Mouse (Mus musculus): ENCODE results near the gene Sh3gl2.

The Sh3gl2 gene

GRCm38 (mm10) chr4:85305912-85306573, 101.1 kb downstream of the Sh3gl2 start:
- DNase-seq (ENCODE audit: low spot score): no peak

- DNase-seq (ENCODE audit: low spot score): no peak
These were observed 114.2 kb downstream of the Sh3gl2 start for GRCm38 (mm10) chr4:85319092-85319491.

- no peak for DNase-seq (ENCODE audit: low spot score)
These were observed 120.5 kb downstream of the Sh3gl2 start for GRCm38 (mm10) chr4:85325454-85325853.

DNA sequence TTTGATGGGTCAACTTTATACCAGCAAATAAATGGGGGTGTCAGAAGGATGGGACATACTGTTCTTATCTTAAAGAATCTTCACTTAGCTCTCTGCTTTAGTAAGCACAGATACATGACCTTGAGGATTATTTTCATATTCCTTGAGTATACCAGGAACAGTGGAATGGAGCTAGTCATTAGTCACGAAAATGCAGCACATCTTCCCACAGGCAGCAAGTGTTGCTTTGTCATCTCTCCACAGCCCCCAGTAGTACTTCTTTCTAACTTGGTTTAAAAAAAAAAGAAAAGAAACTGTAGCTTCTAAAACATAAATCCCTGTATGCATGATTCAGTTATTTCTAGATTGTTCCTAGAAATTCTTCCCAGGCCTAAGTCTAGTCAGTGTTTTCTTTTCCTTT, 121.1 kb downstream of the Sh3gl2 start:
- DNase-seq (ENCODE audit: low spot score): no peak

- no peak for DNase-seq (ENCODE audit: low spot score)
These were observed 129.8 kb downstream of the Sh3gl2 start for GRCm38 (mm10) chr4:85334688-85335200.

GRCm38 (mm10) chr4:85336356-85336755, 131.4 kb downstream of the Sh3gl2 start:
- no peak for DNase-seq (ENCODE audit: low spot score)

- DNase-seq (ENCODE audit: low spot score): no peak
These were observed 134.2 kb downstream of the Sh3gl2 start for GRCm38 (mm10) chr4:85339126-85339525.

GRCm38 (mm10) chr4:85340686-85341085, 135.8 kb downstream of the Sh3gl2 start:
- no peak for DNase-seq (ENCODE audit: low spot score)

- no peak for DNase-seq (ENCODE audit: low spot score)
These were observed 141.0 kb downstream of the Sh3gl2 start for GRCm38 (mm10) chr4:85345911-85346310.

DNA sequence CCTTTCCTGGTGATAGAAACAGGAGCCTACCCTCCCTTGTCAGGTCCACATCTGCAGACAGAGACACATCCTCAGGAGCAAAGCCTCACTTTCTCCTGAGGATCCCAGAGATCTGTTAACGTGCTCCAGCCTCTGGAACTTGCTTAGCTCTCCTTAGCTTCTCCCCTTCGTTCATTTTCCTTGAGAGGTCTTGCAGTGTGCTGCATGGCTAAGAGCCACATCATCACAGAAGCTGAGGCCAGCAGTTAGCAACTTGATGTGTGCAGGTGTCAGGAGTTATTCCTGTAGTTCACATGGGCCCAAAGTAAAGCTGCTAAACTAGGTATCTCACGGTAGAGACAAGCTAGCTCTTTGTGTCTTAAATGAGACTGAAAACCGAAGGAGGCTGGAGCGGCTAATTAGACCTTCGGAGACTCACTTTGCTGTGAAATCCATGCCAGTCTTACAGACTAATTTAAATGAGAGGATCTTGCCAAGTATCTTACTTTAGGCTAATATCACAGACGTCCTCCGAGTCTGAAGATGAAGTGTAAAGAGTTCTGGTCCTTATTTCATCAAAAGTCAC, 143.2 kb downstream of the Sh3gl2 start:
- DNase-seq (ENCODE audit: low spot score): no peak

DNA sequence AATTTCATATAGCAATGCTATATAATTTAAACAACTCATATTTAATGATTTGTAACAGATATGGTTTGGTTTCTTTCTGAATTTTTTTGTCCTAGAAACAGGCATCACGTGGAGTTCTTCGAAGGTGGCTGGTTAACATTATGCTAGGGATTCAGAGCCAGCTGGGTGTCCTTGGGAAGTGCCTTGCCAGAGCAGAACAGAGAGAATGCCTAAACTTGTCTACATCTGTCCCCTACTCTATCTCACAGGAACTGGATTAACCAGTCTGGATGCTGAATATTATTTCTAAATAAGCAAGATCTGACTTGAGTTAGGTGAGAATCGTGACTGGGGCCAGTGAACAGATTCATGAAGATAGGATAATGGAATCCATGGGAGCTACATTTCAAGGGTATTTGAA, 157.7 kb downstream of the Sh3gl2 start:
- DNase-seq (ENCODE audit: low spot score): no peak

- no peak for DNase-seq (ENCODE audit: low spot score)
These were observed 158.3 kb downstream of the Sh3gl2 start for GRCm38 (mm10) chr4:85363205-85363604.

- DNase-seq (ENCODE audit: low spot score): no peak
These were observed 166.1 kb downstream of the Sh3gl2 start for GRCm38 (mm10) chr4:85371036-85371435.

DNA sequence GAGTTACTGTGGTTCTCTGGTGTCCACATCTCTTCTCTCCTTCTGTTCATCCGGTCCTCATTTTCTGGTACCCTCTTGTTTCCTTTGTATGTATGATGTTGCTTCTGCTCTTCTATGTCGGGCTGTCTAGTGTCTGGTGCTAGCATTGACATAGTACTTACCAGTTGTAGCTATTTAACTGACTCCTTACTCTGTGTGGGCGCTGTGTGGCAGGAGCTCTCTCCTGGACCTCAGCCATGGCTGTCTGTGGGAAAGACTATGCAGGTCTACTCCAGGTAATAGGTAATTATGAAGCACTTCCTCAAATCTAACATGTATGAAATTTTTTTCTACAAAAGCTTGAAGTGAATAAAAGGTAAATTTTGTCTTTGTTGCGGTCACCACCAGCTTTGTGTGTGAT, 169.9 kb downstream of the Sh3gl2 start:
- no peak for DNase-seq (ENCODE audit: low spot score)

DNA sequence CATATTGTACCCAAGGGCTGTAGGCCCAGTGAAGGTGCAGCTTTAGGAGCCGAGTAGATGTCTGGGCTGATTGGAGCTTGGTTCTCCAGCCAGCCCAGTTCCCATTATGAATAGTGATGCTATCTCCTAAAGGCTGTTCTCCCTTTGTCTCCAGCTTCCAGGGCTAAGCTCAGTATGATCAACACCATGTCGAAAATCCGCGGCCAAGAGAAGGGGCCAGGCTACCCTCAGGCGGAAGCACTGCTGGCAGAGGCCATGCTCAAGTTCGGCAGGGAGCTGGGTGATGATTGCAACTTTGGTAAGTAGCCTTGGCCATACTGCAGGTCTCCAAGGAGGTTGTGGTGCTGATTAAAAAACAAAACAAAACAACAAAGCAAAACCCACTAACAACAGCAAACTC, 171.3 kb downstream of the Sh3gl2 start:
- DNase-seq (ENCODE audit: low spot score): no peak

- DNase-seq (ENCODE audit: low spot score): no peak
These were observed 171.7 kb downstream of the Sh3gl2 start for GRCm38 (mm10) chr4:85376610-85377009.

- DNase-seq (ENCODE audit: low spot score): no peak
These were observed 180.3 kb downstream of the Sh3gl2 start for GRCm38 (mm10) chr4:85385241-85385640.

- DNase-seq (ENCODE audit: low spot score): no peak
These were observed 182.8 kb downstream of the Sh3gl2 start for GRCm38 (mm10) chr4:85387676-85388075.

- no peak for DNase-seq (ENCODE audit: low spot score)
These were observed 186.9 kb downstream of the Sh3gl2 start for GRCm38 (mm10) chr4:85391795-85392194.

DNA sequence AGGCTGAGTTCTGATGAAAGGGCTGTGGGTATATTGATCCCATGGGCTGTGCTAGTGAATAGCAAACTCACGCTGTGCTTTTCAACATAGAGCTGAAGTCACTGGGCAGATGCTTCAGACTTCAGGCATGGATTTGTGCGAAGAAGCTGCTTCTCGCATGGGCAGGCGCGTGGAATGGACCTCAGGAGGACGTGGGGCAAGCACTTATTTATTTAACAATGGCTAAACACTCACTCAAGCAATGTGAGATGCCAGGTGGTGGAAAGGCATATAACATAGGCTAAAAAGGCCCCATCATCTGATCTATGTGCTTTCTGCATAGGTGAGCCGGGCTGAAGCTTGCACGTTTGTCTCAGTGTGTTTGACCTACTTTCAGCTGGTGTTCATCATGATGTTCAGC, 193.8 kb downstream of the Sh3gl2 start:
- no peak for DNase-seq (ENCODE audit: low spot score)

DNA sequence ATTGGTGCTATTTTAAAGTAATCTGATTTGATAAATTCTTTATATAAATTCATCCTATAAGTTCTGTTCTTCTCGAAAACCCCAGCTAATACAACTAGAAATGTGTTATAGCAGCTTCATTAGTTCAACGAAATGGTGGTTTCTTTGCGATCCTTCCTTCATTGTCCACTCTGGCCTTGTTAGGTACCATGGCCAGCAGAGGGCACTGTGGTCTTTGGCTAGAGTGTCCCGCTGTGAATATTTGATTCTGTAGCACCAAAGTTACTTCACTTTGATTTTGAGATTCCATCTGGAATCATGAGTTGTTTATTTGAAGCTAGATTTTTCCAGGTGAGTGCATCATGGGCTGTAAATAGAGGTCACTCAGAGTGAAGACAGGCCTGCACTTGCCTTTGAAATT, 197.9 kb downstream of the Sh3gl2 start:
- DNase-seq (ENCODE audit: low spot score): peak; percentile 30

- no peak for DNase-seq (ENCODE audit: low spot score)
These were observed 199.7 kb downstream of the Sh3gl2 start for GRCm38 (mm10) chr4:85404424-85405194.

DNA sequence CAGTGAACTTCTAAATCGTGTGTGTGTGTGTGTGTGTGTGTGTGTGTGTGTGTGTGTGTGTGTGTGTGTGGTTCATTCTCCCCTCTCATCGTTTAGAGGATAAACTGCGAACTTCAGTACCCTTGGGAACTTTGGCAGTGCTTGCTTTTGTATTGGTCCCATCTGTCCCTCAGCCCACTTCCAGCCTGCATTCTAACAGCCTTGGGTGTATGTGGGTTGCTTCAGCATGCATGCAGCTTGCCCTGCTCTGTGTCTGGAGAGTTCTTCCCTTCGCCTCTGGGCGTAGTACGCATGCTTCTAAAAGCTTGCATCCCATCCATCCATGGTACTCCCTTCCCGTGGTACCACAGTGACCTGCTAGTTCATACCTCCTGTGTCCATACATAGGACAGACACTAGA, 200.3 kb downstream of the Sh3gl2 start:
- no peak for DNase-seq (ENCODE audit: low spot score)
